Mouse (Mus musculus): ENCODE measurements around the gene Tnrc6c.
A peak's percentile ranks its signal among the peaks of the same experiment; 100 is the strongest.

DNA sequence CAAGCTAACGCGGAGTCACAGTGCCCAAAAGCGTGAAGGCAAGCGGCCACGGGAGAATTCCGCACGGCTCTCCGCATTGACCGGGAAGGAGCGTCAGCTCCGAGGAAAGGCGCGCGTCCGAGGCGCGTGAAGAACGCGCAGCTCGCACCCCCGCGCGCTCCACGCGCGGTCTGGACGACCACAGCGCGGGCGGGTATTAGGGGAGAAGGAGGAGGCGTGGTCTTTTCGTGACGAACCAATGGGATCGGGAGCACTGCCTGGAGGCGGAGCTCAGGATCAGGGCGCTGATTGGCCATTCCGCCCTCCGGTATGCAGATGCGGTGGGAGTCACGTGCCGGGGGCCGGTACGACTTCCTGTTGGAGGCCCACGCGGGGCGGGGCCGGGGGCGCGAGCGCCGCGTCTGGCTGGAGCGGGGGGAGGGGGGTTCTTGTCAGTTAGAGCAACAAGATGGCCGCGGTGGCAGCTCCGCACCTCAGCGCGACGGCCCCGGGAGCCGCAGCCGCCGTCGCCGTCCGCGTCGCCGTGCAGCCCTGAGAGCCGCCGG is 363 bp downstream of the Tnrc6c start:
- peak; percentile 98 for TF ChIP-seq POLR2A (IDR thresholded peaks at IDR 0.05; ENCODE audit: low read depth, low read length)
- TF ChIP-seq CTCF (conservative IDR thresholded peaks at IDR 0.05; ENCODE audit: insufficient read depth, insufficient read length, low read depth, low read length), result no peak

Measured in kidney, adult 2 months (tissue).